Mouse (Mus musculus) heart, embryonic 15.5 days (tissue): ENCODE results near the gene Myadm. TPM values are rescaled to one million over a fixed set of nuclear protein-coding genes. Genes with fewer than 3 reads are reported as not detected.
A peak's percentile ranks its signal among the peaks of the same experiment; 100 is the strongest.

Source experiments
- ATAC-seq: fragments of 200-750 bp; cut with Nextera tagmentation; replicated peaks from 2 replicates; pipeline ENCODE4 v1.8.0; 2017; ENCODE audit warnings: low read depth, moderate TSS enrichment; ENCODE audit not compliant: insufficient number of reproducible peaks, insufficient read depth, low FRiP score
- H3K27ac ChIP-seq: fragments of 300-500 bp; sonication (generic); 2 replicates; pipeline ENCODE4 v1.5.1; 2015; ENCODE audit warnings: mild to moderate bottlenecking, inconsistent platforms
- H3K27me3 ChIP-seq: fragments of 300-500 bp; sonication (generic); 2 replicates; pipeline ENCODE4 v1.6.1; 2015; ENCODE audit warnings: inconsistent platforms
- H3K36me3 ChIP-seq: fragments of 300-500 bp; sonication (generic); 2 replicates; pipeline ENCODE4 v1.6.1; 2015; ENCODE audit warnings: mild to moderate bottlenecking, inconsistent platforms
- H3K4me1 ChIP-seq: fragments of 300-500 bp; sonication (generic); replicated peaks from 2 replicates; pipeline ENCODE4 v1.6.1; 2015; ENCODE audit warnings: inconsistent platforms
- H3K4me2 ChIP-seq: fragments of 300-500 bp; sonication (generic); 2 replicates; pipeline ENCODE4 v1.6.1; 2015; ENCODE audit warnings: inconsistent platforms, mild to moderate bottlenecking, moderate library complexity
- H3K4me3 ChIP-seq: fragments of 300-500 bp; sonication (generic); 2 replicates; pipeline ENCODE4 v1.5.1; 2015; ENCODE audit warnings: mild to moderate bottlenecking, inconsistent platforms
- H3K9ac ChIP-seq: fragments of 300-500 bp; sonication (generic); 2 replicates; pipeline ENCODE4 v1.6.1; 2015; ENCODE audit warnings: mild to moderate bottlenecking, inconsistent platforms
- H3K9me3 ChIP-seq: fragments of 300-500 bp; sonication (generic); replicated peaks from 2 replicates; pipeline ENCODE4 v1.6.1; 2016; ENCODE audit warnings: inconsistent platforms
- WGBS: fragments of 180-500 bp; shearing (Covaris S2); methylation state at CpG from one replicate; pipeline ENCODE4 v1.1.7; 2015; ENCODE audit warnings: mixed read lengths; 5-methylcytosine and 5-hydroxymethylcytosine counted together
- polyA plus RNA-seq: library from polyadenylated mRNA; unstranded; fragments of >200 nt; fragmentation: Nextera tagmentation; extraction: Ambion mirVana; gene quantifications from 2 replicates; pipeline ENCODE4 v1.2.1, GENCODE M21; 2015

The Myadm gene
- polyA plus RNA-seq, 1 experiment from 2014 or later: 182 TPM

DNA sequence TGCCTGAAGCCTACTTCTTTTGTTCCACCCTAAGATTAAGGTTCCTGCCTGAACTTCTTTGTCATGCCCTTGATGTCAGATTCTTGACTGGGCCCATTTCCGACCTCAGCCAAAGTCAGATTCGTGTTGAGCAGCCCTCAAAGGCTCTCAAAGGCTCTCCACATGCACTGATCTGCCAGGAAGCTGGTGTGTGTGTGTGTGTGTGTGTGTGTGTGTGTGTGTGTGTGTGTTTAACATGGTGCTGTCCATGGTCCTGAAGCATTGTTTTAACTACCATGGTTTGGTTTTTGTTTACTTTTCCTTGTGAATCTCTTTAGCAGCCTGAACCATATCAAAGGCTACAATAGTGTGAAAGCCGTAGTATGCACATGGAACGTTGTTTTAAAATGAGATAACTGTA is 39.1 kb downstream of the Myadm start:
- no peaks in the 10 kb centered on the region for H3K9me3 ChIP-seq
- no peak overlapping the region for H3K9ac ChIP-seq
- WGBS: 59% methylated on average over 4 of the region's 4 CpGs
- H3K27me3 ChIP-seq: peaks cover 35% of the 10 kb centered on the region
- H3K4me1 ChIP-seq: peaks cover 17% of the 10 kb centered on the region
- H3K4me3 ChIP-seq: no peak overlapping the region
- no peak overlapping the region for H3K27ac ChIP-seq
- ATAC-seq: no peak
- H3K36me3 ChIP-seq: no peaks in the 10 kb centered on the region
- no peak overlapping the region for H3K4me2 ChIP-seq

DNA sequence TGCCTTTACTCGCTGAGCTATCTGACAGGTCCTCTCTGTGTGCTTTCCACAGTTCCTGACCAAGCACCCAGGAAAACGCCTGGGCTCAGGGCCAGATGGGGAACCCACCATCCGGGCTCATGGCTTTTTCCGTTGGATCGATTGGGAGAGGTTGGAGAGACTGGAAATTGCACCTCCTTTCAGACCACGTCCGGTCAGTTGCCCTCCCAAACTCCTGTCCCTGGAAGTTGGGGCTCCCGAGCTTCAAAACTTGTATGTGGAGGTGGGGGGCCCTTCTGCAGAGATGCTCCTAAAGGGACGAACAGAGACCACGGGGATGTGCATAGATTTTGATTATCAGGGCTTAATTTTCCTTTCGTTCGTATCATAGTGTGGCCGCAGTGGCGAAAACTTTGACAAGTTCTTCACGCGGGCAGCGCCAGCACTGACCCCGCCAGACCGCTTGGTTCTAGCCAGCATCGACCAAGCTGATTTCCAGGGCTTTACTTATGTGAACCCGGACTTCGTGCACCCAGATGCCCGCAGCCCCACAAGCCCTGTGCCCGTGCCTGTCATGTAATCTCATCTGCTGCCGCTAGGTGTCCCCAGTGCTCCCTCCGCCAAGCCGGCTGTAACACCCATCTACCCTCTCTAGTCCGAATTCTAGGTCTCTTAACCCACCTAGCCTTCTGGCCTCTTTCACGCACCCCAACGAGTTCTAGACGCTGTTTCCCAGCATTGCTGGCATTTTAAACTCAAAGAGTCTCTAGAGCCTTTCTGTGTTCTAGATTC is 41.1 kb downstream of the Myadm start:
- Histone ChIP-seq H3K36me3 (no peaks in the 10 kb centered on the region), H3K9ac (no peak overlapping the region), H3K4me2 (peak overlapping the region; percentile 49), H3K4me1 (peaks cover 18% of the 10 kb centered on the region), H3K4me3 (0 out of 2 replicates have a peak overlapping the region, but pooled peaks have one; percentile 15), H3K9me3 (no peaks in the 10 kb centered on the region), H3K27ac (no peak overlapping the region), H3K27me3 (peaks cover 52% of the 10 kb centered on the region)
- no peak for ATAC-seq
- WGBS: 15% methylated on average over 31 of the region's 31 CpGs

DNA sequence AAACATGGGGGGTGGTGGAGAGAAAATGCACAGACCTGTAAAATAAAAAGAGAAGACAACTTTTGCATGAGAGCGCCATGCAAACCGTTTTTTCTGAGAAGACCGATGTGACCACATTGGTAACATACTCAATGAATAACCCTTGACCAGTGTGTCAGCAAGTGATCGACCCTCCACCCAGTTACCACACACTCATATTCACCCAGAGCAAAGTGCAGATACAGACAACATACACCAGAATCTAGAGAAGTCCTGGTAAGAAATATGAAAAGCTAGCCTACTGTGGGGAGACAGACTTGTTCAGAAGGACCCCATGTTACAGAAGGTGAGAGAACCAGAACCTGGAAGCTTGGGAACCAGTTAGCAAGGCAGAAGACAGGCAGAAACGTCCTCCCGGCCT is 42.3 kb downstream of the Myadm start:
- Histone ChIP-seq H3K27ac (no peak overlapping the region), H3K4me3 (peak overlapping the region; percentile 57), H3K4me1 (peaks cover 18% of the 10 kb centered on the region), H3K9me3 (no peaks in the 10 kb centered on the region), H3K36me3 (no peaks in the 10 kb centered on the region), H3K9ac (no peak overlapping the region), H3K4me2 (peak overlapping the region; percentile 65), H3K27me3 (peaks cover 54% of the 10 kb centered on the region)
- WGBS: 52% methylated on average over 6 of the region's 6 CpGs
- no peak for ATAC-seq

DNA sequence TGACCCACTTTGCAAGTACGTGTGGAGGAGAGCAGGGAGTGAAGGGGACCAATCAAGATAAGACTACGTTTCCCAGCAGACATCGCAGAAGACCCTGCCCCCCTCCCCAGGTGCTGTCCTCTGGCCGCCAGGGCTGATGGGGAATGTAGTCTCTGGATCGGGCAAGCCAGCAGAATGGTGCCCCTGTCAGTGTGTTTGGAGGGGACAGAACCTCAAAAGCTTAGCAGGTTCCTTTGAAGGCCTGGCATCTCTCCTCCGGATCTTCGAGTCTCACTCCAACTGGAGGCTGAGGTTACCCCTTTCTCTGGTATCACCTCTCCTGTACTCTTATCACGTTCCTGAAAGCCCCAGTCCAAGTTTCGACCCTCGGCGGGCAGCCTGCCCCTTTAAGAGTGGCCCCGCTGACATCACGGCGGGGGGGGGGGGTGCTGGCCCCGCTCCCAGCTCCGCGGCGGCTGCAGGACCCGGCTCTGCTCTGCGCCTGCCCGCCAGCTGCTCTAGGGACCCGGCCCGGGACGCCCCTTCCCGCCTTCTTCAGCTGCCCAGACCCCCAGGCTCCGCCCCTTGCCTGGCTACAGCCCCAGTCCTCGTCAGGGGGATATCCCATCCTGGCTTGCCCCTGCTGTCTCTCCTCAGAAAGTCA is 42.8 kb downstream of the Myadm start:
- Histone ChIP-seq H3K36me3 (no peaks in the 10 kb centered on the region), H3K4me3 (peak overlapping the region; percentile 57), H3K27me3 (peaks cover 54% of the 10 kb centered on the region), H3K9ac (peak overlapping the region; percentile 38; the same call in 1 of the 2 replicates), H3K27ac (peak overlapping the region; percentile 54), H3K4me1 (peaks cover 18% of the 10 kb centered on the region), H3K9me3 (no peaks in the 10 kb centered on the region), H3K4me2 (peak overlapping the region; percentile 65)
- ATAC-seq: peak; percentile 88
- under 1% methylated on average over 27 of the region's 27 CpGs for WGBS

DNA sequence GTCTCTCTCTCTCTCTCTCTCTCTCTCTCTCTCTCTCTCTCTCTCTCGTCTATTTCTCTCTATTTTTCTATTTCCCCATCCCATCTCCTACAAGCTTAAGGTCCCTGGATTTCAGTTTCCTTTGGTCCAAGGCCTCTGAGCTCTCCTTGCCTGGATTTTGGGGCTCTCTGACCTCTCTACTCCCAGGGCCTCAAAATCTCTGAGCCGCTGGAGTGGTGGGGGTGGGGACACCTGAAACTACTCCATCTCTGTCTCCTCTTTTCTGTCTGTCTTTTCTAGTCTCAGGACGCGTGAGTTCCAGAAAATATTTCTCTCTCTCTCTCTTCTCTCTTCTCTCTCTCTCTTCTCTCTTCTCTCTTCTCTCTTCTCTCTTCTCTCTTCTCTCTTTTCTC is 43.3 kb downstream of the Myadm start:
- H3K27ac ChIP-seq: peak overlapping the region; percentile 54

DNA sequence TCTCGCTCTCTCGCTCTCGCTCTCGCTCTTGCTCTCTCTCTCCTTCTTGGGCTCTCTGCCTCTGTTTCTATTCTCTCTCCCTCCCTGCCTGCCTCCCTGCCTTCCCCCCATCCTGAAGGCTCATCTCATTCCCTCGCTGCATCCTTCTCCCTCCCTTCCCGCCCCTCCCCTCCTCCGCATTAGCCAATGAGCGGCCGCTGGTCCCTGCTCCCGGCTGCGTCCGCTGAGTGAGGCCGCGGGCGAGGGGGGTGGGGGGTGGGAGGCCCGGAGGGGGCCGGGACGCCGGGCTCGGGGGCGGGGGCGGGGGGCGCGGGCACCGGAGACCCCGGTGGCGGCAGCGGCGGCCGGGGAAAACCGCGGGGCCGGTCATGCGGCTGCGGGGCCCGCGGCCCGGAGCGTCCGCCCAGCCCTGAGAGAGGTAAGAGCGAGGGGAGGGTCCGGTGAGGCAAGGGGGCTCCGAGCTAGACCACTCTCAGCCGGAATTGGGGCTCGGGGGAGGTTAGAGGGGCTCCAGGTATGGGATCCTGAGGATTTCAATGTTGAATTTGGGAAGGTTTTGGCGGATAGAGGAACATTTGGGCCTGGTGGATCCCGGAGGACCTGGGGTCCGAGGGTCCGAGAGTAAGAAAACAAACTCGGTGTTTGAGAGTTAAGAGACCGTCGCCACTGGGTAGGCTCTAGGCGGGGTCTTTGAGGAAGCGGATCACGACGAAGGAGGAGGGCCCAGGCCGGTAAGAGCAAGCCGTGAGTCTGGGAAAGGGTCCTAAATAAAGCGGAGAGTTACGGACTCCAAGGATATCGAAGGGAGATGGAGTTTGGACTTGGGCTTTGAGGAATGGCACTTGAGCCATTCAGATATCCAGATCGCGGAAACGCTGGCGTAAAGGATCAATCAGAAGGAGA is 44.0 kb downstream of the Myadm start, which contains the start of gene Cacng7:
TSS of gene Cacng7 (plus strand) at position 337 of the 903 bp plus-strand sequence.
- H3K27ac ChIP-seq: peak within 1 kb of the TSS; percentile 54

More for the DNA sequence above, 43.3 kb downstream of the Myadm start:
- peak overlapping the region; percentile 65 for H3K4me2 ChIP-seq
- H3K9me3 ChIP-seq: no peaks in the 10 kb centered on the region
- peak overlapping the region; percentile 38; the same call in 1 of the 2 replicates for H3K9ac ChIP-seq
- H3K4me3 ChIP-seq: peak overlapping the region; percentile 57
- H3K36me3 ChIP-seq: no peaks in the 10 kb centered on the region
- no peak for ATAC-seq
- H3K4me1 ChIP-seq: peaks cover 18% of the 10 kb centered on the region
- WGBS: 0% methylated on average over 4 of the region's 4 CpGs
- H3K27me3 ChIP-seq: peaks cover 54% of the 10 kb centered on the region

DNA sequence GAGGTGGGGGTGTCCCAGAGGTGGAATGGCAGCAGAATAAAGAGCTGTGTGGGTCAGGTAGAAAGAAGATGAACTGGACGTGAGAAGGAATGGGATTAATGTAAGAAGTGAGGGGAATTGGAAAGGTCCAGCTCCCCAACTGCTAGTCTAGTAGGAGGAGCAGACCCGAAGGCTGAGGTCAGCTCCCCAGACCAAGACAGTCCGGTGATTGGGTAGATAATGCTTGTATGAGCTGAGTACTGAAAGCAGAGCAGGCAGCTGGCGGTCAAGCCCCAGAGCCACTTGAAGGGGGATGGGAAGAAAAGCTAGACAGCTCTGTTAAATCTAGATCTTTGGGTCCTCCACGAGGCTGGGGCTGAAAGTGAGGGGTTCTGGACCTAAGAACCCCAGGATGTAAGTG is 44.7 kb downstream of the Myadm start:
- peaks cover 57% of the 10 kb centered on the region for H3K27me3 ChIP-seq
- 13% methylated on average over 5 of the region's 5 CpGs for WGBS
- no peak overlapping the region for H3K9ac ChIP-seq
- H3K36me3 ChIP-seq: no peaks in the 10 kb centered on the region
- H3K4me1 ChIP-seq: peaks cover 18% of the 10 kb centered on the region
- no peak overlapping the region for H3K27ac ChIP-seq
- H3K4me3 ChIP-seq: peak overlapping the region; percentile 57
- no peak for ATAC-seq
- H3K4me2 ChIP-seq: peak overlapping the region; percentile 65
- no peaks in the 10 kb centered on the region for H3K9me3 ChIP-seq

More for the DNA sequence above, 44.0 kb downstream of the Myadm start, which contains the start of gene Cacng7:
- H3K9ac ChIP-seq: peak within 1 kb of the TSS; percentile 53
- peaks cover 54% of the 10 kb centered on the region for H3K27me3 ChIP-seq
- peak within 1 kb of the TSS; percentile 57 for H3K4me3 ChIP-seq
- peak; percentile 44 for ATAC-seq
- 2% methylated on average over 65 of the region's 65 CpGs for WGBS
- no peaks in the 10 kb centered on the region for H3K36me3 ChIP-seq
- no peaks in the 10 kb centered on the region for H3K9me3 ChIP-seq
- peaks cover 18% of the 10 kb centered on the region for H3K4me1 ChIP-seq
- H3K4me2 ChIP-seq: peak within 1 kb of the TSS; percentile 65

DNA sequence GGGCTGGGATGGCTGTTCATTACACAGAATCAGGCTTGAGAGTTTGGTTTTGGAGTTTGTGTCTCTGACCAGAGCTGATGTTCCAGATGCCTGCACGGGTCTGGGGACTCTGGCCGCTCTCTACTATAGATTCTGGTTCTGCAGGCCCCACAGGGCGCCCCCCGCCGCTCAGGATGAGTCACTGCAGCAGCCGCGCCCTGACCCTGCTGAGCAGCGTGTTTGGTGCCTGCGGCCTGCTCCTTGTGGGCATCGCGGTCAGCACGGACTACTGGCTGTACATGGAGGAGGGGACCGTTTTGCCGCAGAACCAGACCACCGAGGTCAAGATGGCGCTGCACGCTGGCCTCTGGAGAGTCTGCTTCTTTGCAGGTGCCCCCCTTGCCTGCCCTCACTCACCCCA is 47.5 kb downstream of the Myadm start:
- Histone ChIP-seq H3K4me2 (no peak overlapping the region), H3K27ac (no peak overlapping the region), H3K27me3 (peaks cover 33% of the 10 kb centered on the region), H3K36me3 (no peaks in the 10 kb centered on the region), H3K9me3 (no peaks in the 10 kb centered on the region), H3K4me3 (no peak overlapping the region), H3K9ac (no peak overlapping the region), H3K4me1 (peaks cover 11% of the 10 kb centered on the region)
- ATAC-seq: no peak
- WGBS: 63% methylated on average over 17 of the region's 17 CpGs

DNA sequence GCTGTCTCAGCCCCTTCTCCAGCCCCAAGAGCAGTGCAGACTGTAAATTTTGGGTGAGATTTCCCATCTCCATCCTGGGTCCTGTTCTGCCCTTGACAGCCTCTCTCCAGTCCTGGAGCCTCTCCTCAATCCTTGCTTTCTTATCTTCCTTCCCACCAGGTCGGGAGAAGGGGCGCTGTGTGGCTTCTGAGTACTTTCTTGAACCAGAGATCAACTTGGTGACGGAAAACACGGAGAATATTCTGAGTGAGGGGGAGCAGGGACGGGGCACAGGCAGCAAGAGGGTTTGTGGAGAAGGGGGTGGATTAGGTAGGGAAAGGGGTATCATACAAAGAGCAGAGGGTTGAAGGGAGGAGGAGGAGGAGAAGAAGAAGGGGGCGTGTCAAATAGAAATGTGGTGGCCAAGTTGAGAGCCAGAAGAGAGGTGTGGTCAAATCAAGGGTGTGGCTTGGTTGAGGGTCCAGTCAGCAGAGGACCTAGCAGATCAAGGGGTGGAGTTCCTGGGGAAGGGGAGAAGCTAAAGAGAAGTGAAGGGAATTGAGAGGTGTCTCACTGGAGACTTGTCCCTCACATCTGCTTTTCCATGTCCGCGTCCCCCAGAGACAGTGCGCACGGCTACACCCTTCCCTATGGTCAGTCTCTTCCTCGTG is 49.5 kb downstream of the Myadm start:
- Histone ChIP-seq H3K9me3 (no peaks in the 10 kb centered on the region), H3K4me1 (no peaks in the 10 kb centered on the region), H3K4me3 (no peak overlapping the region), H3K27me3 (peaks cover 18% of the 10 kb centered on the region), H3K27ac (no peak overlapping the region), H3K4me2 (no peak overlapping the region), H3K9ac (no peak overlapping the region), H3K36me3 (no peaks in the 10 kb centered on the region)
- 62% methylated on average over 11 of the region's 11 CpGs for WGBS
- no peak for ATAC-seq

DNA sequence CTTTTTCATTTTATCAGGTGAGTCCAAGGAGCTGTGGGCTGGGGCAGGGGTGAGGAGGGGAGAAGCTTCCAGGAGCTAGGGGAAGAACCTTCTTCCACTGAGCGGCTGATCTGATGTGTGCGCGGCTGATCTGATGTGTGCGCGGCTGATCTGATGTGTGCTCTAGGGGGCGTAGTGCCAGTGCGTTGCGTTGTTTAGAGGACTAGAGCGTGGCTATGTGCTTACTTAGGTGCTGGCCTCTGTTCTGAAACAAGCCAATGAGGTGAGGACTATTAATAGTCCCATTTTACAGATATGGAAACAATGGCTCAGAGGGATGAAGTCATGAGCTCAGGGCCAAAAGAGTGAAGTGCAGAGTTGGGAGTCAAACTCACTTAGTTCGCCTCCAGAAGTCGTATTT is 50.1 kb downstream of the Myadm start:
- H3K9ac ChIP-seq: no peak overlapping the region
- H3K9me3 ChIP-seq: no peaks in the 10 kb centered on the region
- H3K4me3 ChIP-seq: no peak overlapping the region
- H3K4me1 ChIP-seq: no peaks in the 10 kb centered on the region
- peaks cover 12% of the 10 kb centered on the region for H3K27me3 ChIP-seq
- no peak overlapping the region for H3K4me2 ChIP-seq
- WGBS: 85% methylated on average over 11 of the region's 11 CpGs
- no peak for ATAC-seq
- H3K27ac ChIP-seq: no peak overlapping the region
- no peaks in the 10 kb centered on the region for H3K36me3 ChIP-seq
